Mouse (Mus musculus) kidney, adult 2 months (tissue): ENCODE results near the gene Rassf10.
A peak's percentile ranks its signal among the peaks of the same experiment; 100 is the strongest.

Experiments
- CTCF ChIP-seq: fragments of 200-500 bp; conservative IDR thresholded peaks from 2 replicates; pipeline ENCODE4 v1.5.1; 2011; ENCODE audit warnings: low read depth, mild to moderate bottlenecking, control low read depth, low read length, moderate library complexity, mixed read lengths; ENCODE audit not compliant: insufficient read depth, insufficient read length
- POLR2A ChIP-seq: fragments of 200-500 bp; IDR thresholded peaks from one replicate; pipeline ENCODE4 v1.6.1; 2011; ENCODE audit warnings: low read depth, low read length, control low read depth

DNA sequence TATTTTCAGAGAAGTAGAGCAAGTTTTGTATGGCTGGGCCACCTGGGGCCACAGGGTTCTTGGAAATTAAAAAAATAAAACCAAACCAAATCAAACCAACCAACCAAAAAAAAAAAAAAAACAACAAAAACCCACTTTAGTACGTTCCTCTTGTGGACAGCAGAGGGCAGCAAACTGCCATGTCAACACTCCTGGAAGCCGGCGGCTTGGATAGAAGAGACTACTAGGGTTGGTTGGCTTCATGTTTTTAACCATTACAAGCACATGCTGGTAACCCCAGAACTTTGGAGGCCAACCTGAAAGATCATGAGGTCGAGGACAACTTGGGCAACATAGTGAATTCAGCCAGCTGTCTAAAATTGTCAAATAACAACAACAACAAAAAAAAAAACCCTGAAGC lies 33.9 kb upstream of the Rassf10 start:
- TF ChIP-seq POLR2A (no peak), CTCF (peak; percentile 71)
